Mouse (Mus musculus) embryonic fibroblast, embryonic 13.5 days (primary cell): ENCODE results near the gene Hbb-bt.

ENCODE experiments used
- CTCF ChIP-seq: IDR thresholded peaks from 2 replicates; pipeline ENCODE4 v1.5.1; 2011; ENCODE audit warnings: mild to moderate bottlenecking, control low read depth, low read length, moderate library complexity, borderline replicate concordance; ENCODE audit not compliant: insufficient read depth
- POLR2A ChIP-seq: IDR thresholded peaks from 2 replicates; pipeline ENCODE4 v1.6.1; 2011; ENCODE audit warnings: low read depth, mild to moderate bottlenecking, control low read depth, low read length, moderate library complexity

DNA sequence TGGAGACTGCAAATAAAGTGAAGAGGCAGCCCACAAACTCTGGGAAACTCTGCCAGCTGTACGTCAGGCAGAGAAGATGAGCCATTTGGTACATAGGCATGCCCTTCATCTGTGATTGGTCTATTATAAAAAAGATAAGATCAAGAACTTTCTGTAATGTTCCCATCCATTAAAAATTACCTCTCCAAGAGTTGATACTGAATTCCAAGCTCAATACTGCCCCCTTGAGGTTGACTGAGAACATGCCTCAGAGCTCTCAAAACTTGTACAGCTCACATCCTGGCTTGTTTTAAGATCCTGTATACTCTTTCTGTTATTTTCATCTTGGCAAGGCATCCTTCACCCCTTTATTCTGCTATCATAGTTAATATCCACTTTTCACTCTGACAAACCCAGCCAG is 6.9 kb downstream of the Hbb-bt start:
- no peak for TF ChIP-seq CTCF
- no peak for TF ChIP-seq POLR2A
